Mouse (Mus musculus) spleen, adult 12 weeks (tissue): ENCODE data around the gene Pcdh9.

Experiments
- DNase-seq: peaks from one replicate; pipeline ENCODE4 v3.0.0; 2022; ENCODE audit warnings: low spot score

The Pcdh9 gene

GRCm38 (mm10) chr14:93009147-93010064, 881.1 kb downstream of the Pcdh9 start:
- DNase-seq = no peak
